Mouse (Mus musculus) B cell, adult 2 months (primary cell): Measurements from ENCODE around the gene Lsm5.
A peak's percentile ranks its signal among the peaks of the same experiment; 100 is the strongest.

Experiments
- DNase-seq, 2 experiments: peaks; one replicate each; pipeline ENCODE4 v3.0.0; 2022

Lsm5 gene

DNA sequence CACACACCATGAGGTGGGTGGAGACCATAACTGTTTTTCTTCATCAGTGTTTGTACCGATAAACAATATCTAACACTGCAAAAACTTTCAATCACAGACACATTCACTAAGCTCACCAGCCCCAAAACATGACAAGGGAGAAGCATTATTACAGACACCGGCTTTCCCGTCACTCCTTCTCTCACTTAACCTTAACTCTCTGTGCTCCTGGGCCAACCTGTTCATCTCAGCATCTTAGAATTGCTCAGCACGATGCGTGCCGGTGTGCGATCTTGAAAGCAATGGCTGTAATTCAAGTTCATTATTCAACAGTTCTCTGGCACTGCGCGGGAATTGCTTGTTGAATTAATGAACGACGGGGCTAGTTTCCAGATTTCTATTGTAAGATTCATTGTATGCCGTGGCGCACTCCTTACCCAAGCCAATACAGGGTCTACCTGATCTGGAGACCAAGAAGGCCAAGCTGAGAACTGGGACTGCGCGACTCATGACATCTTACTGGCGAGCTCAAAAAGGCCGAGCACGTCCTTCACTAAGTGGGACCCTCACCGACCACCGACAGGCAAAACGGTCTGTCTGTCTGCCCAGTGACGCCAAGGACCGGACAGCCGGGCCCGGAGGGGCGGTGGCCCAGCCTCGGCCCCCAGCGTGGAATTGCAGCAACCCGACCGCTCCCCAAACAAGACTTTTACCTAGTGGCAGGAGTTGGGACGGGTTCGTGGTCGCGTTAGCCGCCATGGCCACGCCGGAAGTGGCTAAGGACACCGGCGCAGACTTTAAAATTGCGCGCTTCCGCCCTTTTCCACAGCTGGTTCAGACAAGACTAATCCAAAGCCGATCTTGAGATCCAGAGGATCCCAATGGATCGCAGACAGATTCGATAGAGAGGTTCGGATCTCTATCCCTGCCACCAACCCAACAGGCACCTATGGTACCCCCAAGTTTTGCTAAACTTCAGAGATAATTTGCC lies at the start of gene Lsm5:
Lsm5 (minus strand) TSS at position 780 of the 970 bp plus-strand sequence.
- peak; percentile 86 to 87 for DNase-seq

GRCm38 (mm10) chr6:56753719-56754118 lies 49.2 kb upstream of the Lsm5 start:
- DNase-seq: no peak

GRCm38 (mm10) chr6:56745950-56746543 lies 41.5 kb upstream of the Lsm5 start:
- DNase-seq: no peak

DNA sequence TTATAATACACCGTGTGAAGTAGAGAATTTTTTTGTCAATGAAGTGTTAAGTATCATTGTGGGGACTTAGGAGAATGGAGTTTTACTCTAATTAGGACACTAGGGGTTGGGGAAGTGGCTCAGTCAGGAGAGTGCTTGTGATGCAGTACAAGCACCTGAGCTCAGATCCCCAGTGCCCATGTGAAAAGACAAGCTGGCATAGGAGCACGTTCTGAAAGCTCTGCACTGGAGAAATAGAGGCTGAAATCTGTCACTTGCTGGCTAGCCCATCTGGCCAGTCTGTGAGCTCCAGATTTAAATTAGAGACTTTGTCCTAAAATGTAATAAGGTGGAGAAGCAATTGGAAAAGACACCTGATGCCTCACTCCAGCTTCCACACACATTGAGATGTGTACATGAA lies 28.0 kb upstream of the Lsm5 start:
- DNase-seq: no peak

DNA sequence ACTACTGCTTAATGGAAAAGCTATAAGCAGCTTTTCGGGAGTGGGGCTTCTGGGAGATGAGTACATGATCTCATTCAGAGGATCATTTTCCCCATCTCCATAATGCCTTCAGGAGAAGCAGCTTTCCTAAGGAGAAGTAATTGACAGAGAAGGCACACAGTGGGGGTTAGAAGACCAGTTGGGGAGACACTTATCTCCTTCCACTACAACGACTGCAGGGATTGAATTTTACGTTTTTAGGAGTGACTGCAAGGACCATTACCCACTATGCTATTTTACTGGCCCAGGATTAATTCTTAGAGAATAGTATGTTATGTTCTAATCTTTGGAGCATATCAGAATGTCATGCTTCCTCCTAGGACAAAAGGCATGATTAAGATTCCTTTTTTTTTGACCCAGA lies 16.4 kb upstream of the Lsm5 start:
- DNase-seq: no peak

DNA sequence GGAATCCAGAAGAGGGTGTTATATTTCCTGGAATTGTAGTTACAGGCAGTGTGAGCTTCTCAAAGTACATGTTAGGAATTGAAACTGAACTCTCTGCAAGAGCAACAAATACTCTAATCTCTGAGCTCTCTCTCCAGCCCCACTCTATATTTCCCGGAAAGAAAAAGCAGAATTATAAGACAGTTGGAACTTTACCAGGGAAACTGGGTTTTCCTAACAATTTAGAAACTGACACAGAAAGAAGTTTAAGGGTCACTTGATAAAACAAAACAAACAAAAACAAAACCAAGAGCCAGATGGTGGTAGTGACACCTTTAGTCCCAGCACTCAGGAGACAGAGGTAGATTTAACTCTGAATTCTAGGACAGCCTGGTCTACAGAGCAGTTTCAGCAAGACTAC lies 14.6 kb upstream of the Lsm5 start:
- DNase-seq: no peak

GRCm38 (mm10) chr6:56715270-56715666 lies 10.8 kb upstream of the Lsm5 start:
- DNase-seq: peak in 1 of 2 experiments; percentile 80

DNA sequence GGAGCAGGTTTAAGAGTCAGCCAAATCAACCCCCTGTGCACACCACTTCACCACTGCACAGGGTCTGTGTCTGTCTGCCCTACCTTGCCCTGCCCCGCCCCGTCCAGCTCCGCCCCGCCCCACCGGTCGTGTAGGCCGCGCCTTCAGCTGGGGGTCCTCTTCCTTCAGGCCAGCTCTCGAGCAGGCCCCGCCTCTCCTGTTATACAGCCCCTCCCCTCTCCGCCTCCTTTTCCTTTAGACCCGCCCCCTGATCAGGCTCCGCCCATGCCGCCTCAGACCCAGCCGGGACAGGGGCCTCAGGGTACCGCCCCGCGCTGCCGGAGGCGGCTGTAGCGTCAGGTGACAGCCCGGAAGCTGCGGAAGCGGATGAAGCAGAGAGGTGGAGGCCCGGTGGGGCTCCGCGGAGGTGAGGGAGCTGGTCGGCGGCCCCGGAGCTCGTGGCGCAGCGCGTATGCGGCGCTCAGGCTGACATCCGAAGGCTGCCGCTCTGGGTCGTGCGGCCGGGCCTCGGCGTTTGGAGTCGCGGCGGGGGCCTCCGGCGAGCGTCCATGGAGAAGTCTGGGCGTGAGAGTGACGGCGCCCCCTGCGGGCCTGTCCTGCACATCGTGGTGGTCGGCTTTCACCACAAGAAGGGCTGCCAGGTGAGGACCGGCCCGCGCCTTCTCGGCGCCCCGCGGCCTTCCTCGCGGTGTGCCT lies 10.2 kb upstream of the Lsm5 start, which contains the start of gene Avl9:
Avl9 (plus strand) TSS at position 326 of the 696 bp plus-strand sequence.
- peak; percentile 100 for DNase-seq

DNA sequence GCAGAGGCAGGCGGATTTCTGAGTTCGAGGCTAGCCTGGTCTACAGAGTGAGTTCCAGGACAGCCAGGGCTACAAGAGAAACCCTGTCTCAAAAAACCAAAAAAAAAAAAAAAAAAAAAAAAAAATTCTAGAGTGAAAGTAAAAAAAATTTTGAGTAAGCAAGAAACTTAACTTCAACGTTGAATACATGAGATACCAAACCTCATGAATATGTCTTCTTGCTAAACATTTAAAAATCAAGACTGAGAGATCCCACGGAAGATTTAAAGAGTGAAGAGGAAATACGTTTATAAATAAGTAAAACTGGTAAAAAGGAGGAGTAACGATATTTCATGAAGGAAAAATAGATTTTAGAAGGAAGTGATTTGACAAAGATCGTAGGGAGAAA lies 9.7 kb upstream of the Lsm5 start:
- no peak for DNase-seq

DNA sequence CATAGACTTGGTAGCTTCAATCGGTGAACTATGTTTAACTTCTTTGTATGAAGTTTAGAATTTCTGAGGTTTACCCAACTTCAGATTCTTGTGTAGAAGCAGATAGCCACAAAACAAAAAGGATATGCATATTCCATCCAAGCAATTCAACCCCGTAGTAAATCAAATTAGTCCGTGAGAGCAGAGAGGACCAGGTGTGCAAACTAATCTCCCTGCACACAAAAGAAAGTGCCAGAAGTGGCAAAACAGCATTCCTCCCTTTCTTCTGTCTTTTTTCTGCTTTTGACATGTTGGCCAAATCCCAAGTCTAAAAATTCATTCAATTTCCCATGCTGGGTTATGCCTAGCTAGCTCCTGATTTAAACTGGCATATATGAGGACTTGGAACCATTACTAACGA lies 12.1 kb downstream of the Lsm5 start:
- DNase-seq: no peak

DNA sequence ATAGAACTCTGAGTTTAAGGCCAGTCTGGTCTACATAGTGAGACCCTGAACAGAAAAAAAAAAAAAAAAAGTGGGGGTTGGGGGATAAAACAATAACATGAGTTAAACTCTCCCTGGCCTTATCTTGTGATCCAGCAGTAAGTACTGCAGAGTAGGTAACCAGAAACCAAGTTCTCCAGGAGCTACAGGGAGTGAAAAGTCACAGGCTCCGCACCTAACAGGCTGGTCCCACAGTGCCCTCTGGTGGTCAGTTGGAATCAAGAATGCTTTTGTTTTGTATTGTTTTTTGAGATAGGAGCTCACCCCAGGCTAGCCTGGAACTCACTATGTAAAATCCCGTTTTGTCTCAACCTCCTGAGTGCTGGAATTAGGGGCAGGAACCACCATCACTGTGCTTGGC lies 13.3 kb downstream of the Lsm5 start:
- DNase-seq: peak; percentile 82

DNA sequence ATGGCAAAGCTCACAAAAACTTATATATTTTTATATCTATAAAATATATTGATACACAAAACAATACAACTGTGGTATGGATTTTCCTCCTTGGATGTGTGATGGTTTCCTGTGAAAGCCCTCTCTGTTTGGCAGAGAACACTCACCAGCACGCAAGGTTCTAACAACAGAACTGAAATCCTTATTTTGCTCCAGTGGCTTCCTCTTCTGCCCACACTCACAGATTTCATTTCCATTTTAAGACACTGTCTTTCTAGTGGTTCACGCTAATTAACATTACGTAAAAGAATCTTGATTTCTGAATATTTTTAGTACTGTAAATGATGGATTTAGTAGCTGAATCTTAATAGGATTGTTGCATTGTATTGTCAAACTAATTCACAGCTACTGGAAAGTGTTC lies 16.3 kb downstream of the Lsm5 start:
- DNase-seq: no peak

DNA sequence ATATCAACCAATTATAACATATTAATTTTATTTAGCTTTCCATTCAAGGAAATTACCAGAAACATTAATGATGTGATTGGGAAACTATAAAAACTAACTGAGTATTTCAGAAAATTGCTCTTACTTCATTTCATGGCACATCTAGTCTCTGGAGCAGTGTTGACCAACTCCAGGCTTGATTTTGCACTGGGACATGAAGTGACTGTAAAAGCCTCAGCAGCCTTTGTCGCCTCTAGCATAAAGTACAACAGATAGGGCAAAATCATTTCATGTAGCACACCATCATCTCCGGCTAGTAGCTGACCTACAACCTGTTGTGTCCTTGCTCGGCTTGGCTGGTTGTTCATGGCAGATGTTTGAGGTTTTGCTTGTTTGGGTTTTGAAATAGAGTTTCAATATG lies 40.1 kb downstream of the Lsm5 start:
- no peak for DNase-seq

- DNase-seq: no peak
These were observed 49.1 kb downstream of the Lsm5 start for GRCm38 (mm10) chr6:56655393-56655792.

DNA sequence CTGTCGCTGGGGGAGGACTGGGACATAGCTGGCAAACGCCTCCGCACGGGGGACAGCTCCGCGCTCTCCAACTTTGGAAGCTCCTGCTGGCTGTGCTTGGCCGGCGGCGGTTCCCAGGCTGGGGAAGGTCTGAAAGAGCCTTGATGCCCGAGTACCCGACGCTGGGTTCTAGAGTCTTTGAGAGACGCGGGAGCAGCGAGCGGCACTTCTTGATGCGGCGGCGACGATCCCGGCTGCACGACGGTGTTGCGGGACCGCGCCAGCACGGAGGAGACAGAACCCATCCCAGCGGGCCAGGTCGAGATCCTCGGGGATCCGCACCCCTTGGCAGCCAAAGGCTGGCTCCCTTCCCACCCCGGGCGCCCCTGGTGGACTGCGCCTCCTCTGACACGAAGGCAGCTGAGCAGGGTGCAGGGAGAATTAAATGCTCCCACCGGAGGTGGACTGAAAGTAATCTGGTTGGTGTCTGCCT lies 52.4 kb downstream of the Lsm5 start:
- no peak for DNase-seq
